Mouse (Mus musculus) cerebellum, adult 2 months (tissue): ENCODE data around the gene Gm49403.

Source experiments
- CTCF ChIP-seq: fragments of 200-500 bp; IDR thresholded peaks from 2 replicates; pipeline ENCODE4 v1.5.1; 2011; ENCODE audit warnings: low read depth, mild to moderate bottlenecking, control low read depth, low read length, moderate library complexity, borderline replicate concordance; ENCODE audit not compliant: insufficient read depth
- POLR2A ChIP-seq: fragments of 200-500 bp; IDR thresholded peaks from 2 replicates; pipeline ENCODE4 v1.6.1; 2011; ENCODE audit warnings: low read length, control low read depth, borderline replicate concordance; ENCODE audit not compliant: insufficient read depth

- TF ChIP-seq CTCF (peak; percentile 13; the same call in 1 of the 2 replicates), POLR2A (peak; percentile 79)
Measured at GRCm38 (mm10) chr19:8897865-8898495, 14.2 kb downstream of the Gm49403 start, which contains the start of gene Ganab.
